Mouse (Mus musculus) 3T3-L1 (cell line): ENCODE data around the gene Vsig8.
A peak's percentile ranks its signal among the peaks of the same experiment; 100 is the strongest.

Experiments
- DNase-seq: peaks from one replicate; pipeline ENCODE4 v3.0.0-alpha.2; 2015; ENCODE audit warnings: low read depth, low spot score

Gene Vsig8

GRCm38 (mm10) chr1:172555638-172556037 lies at the start of gene Vsig8:
Vsig8 (plus strand) TSS chr1:172555938.
- no peak for DNase-seq

GRCm38 (mm10) chr1:172507001-172507400 lies 48.7 kb upstream of the Vsig8 start:
- peak; percentile 51 for DNase-seq

GRCm38 (mm10) chr1:172507701-172508100 lies 48.0 kb upstream of the Vsig8 start:
- DNase-seq, result no peak

DNA sequence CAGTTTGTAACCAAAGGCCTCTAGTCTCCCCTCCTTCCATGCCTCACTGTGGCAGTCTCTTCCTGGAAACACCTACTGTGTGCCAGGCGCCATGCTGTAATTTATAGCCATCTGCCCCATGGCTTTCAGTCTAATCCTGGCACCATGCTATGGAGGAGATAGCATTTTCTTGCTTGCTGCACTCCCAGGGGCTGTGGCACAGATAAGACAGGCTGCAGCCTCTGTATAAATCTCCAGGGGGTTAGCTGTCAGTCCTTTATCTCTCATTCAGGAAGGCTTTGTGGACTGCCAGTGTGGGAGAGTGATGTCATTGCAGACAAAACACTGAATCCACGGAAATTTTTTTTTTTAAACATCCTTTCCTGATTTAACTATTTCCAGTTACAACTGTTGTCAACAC lies 47.6 kb upstream of the Vsig8 start:
- no peak for DNase-seq

DNA sequence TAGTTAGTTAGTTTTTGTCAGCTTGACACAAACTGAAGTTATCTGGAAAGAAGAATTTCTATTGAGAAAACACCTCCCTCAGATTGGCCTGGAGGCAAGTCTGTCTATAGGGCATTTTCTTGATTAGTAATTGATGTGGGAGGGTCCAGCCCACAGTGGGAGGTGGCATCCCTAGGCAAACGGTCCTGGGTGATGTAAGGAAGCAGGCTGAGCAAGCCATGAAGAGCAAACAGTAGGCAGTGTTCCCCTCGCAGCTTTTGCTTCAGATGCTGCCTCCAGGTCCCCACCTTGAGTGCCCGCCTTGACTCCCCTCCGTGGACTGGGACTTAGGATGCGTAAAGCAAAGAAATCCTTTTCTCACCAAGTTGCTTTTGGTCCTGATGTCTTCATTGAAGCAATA lies 46.5 kb upstream of the Vsig8 start:
- no peak for DNase-seq

DNA sequence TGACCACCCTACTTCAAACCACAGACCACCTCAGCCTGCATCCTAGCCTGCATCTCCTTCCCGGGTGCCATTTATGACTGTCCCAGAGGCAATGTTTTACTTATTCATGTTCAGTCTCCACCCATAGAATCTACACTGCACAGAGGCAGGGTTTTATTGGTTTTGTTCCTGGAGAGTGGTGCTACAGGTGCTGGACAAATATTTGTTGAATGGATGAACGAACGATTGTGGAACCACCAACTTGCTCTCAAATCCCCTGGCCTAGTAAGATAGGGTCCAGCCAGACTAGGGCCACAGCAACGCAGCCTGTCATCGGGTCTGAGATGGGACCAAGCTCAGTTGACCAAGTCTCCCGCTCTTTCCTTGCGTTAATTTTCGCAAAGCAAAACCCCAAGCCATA lies 45.8 kb upstream of the Vsig8 start:
- no peak for DNase-seq

DNA sequence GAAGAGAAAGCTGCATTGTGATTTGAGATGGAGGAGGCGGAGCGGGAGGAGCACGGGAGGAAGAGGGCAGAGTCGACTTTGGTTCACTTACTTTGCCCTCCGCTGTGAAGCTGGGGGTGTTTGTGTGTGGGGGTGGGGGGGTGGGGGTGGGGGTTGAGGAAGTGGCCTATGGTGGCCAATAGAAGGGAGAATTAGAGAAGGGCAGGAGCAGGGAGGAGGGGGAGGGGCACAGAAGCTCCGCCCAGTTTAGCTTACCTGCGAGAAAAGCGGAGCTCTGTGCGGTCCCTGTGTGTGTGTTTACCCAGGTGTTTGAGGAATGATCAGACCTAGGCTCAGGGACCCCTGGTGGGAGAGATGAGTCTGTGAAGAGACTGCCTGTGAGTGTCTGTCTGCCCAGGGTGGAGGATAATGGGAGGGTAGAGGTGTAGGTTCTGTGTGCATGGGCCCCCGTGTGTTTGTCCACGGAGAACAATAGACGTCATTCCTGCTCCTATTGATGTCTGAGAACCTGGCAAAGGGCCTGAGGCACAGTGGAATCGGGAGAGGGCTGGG lies 45.2 kb upstream of the Vsig8 start:
- no peak for DNase-seq

DNA sequence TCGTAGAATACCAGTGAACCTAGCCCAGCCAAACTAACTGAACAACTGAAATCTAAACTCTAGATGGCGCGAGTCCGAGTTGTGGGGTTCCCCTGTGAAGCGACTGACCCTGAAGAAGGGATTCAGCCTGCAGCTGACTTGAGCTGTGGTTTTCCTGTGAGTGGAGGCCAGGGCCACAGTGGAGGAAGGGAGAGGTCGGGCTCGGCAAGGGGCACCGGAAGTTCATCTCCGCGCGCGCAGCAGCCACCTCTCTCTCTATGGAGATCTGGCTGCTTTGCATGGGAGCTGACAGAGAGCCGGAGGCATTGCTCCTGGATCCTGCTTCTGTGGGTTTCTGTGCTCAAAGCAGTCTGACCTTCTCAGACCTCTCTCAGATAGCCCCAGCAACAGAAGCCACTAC lies 42.8 kb upstream of the Vsig8 start:
- DNase-seq, result no peak

- no peak for DNase-seq
These were observed 42.1 kb upstream of the Vsig8 start for GRCm38 (mm10) chr1:172513525-172514212.

GRCm38 (mm10) chr1:172514213-172514529 lies 41.6 kb upstream of the Vsig8 start:
- DNase-seq, result no peak

- DNase-seq, result no peak
These were observed 41.0 kb upstream of the Vsig8 start for GRCm38 (mm10) chr1:172514551-172515268.

DNA sequence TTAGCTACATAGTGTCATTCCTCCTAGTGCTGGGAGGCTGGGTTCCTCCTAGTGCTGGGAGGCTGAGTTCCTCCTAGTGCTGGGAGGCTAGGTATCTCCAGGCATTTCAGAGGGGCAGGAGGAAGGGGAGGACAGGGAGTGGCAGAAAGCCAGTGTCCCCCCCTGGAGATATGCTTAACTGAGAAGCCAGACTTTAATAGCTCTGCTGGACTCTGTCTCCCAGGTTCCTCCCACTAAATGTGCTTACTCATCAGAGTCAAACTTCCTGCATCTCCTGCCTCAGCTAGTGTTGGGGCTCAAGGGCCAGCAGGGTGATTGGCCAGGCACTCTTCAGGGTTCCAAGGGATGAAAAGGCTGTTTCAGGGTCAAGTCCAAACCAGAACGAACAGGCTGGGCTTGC lies 40.3 kb upstream of the Vsig8 start:
- peak; percentile 47 for DNase-seq

DNA sequence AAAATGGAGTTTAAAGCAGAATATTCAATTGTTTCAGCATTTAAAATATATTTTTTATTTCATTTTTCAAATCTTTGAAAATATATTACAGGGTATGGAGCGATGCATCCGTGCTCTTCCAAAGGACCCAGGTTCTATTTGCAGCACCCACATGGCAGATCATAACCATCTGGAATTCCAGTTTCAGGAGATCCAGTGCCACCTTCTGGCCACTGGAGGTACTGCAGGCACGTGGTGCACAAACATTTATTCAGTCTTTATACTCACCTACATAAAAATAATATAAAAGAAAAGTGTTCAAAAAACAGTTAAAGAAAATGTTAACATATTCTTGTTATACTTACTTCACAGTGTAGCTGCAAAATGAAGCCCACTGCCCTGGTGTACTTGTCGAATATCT lies 37.7 kb upstream of the Vsig8 start:
- DNase-seq, result no peak

- DNase-seq, result peak; percentile 57
These were observed 36.1 kb upstream of the Vsig8 start for GRCm38 (mm10) chr1:172519644-172520043.

- no peak for DNase-seq
These were observed 34.9 kb upstream of the Vsig8 start, which contains the start of gene Cfap45 for GRCm38 (mm10) chr1:172520576-172521440. Cfap45 (plus strand) TSS chr1:172520801.

DNA sequence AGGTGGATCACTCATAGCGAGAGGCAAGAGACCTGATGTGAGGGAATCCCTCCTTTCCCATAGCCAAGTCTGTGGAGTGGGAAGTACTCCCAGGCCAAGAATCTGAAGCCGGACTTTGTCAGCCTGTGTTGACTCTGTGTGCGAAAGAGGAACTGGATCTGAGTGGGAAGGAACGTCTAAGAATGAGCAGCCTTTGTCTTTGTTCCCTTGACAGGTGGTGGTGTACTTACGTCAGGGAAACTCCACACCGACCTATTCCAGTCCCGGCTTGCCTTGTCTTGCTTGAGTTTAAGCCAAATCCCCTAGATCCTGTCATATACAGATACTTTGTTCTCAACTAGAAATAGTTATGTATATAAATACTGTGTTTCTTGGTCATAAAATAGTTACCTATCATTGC lies 33.2 kb upstream of the Vsig8 start:
- no peak for DNase-seq

- DNase-seq, result no peak
These were observed 32.0 kb upstream of the Vsig8 start for GRCm38 (mm10) chr1:172523699-172524101.

DNA sequence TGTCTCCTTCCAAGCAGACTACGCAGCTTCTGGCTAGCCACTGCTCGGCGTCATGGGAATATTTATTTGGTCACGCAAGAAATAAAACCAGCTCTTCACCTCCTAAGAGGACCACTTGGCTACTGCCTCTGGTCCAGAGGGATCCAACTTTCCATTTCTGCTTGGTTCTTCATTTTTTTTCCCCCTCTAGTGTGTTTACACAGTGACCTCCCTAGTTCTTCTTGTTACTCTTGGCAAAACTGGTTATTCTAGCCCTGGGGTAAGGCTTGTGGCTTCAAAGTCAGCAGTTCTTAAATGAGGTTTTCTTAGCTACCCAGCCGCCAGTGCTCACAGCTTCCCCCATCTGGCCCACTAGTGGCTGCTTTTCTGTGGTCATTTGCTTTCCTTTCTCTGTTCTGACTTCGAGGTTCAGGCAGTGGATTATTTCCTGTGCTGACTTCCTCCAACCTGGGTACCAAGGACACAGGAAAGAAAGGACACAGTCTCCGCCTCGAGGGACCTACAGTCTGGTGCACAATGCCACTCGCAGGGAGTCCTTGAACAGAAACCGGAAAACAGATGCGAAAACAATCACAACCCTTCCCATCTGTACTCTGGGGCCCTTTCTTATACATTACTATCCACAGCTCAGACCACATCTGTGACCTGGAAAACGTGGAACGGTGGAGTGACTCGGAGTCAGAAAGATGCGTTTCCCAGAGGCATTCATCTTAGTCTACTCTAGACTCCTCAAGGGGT lies 30.5 kb upstream of the Vsig8 start:
- no peak for DNase-seq

DNA sequence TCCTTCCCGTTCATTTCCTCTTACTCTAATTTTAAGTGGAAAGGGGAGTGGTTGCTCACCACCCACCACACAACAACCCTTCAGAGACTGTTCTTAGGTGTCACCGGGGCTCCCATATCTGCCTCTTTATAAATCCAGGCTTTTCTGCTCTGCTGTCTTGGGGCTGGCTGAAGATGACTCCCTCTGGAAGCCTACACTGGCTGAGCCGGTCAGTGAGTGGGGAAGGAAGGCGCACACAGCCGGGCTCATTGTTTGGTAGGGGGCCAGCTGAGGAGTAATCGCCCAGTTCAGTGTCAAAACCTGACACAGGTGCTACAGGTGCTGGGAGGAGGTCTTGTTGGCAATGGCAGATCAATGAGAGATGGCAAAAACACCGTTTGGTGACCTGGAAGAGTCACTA lies 29.8 kb upstream of the Vsig8 start:
- no peak for DNase-seq

- DNase-seq, result no peak
These were observed 29.2 kb upstream of the Vsig8 start for GRCm38 (mm10) chr1:172526380-172527081.

DNA sequence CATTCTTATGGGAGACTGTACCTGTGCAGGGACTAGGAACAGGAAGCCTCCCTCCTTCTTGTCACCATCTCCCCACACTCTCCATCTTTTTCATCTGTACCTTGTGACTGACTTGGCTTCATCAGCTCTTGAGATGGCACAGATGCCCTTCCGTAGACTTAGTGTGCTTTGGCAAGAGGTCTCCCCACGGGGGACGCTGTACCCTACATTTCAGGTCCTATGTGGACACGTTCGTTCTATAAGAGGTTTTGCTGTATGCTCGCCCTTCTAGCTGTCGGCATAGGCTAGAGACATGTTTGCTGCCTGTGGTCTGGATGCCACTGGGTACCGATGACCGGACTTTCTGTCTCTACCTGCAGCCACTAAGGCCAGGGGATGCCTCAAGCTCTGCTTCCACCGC lies 28.3 kb upstream of the Vsig8 start:
- no peak for DNase-seq
